Mouse (Mus musculus): ENCODE measurements around the gene Ptprr. TPM values are rescaled to one million over a fixed set of nuclear protein-coding genes. Genes with fewer than 3 reads are reported as not detected.

The Ptprr gene
- total RNA-seq, 4 experiments from 2014 or later: 1.3 to 1.7 (median 1.4) TPM

DNA sequence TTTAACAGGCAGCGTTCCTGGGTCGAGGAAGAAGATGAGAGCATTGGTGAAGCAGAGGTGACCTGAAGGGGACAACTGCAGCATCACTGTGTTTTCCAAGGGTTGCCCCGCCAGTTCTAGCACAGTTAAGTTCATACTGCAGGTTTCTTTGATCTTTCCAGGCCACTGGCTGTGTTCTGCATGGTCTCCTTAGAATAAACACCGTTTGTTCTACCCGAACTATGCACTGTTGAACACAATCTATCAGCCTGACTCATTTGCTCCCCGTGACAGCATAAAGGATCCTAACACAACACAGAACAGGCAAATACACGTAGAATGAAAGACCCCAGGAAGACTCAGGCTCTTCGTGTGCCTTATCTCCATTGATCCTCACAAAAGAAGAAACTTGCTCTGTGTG is 176.4 kb downstream of the Ptprr start:
- DNase-seq (ENCODE audit: low spot score): no peak

DNA sequence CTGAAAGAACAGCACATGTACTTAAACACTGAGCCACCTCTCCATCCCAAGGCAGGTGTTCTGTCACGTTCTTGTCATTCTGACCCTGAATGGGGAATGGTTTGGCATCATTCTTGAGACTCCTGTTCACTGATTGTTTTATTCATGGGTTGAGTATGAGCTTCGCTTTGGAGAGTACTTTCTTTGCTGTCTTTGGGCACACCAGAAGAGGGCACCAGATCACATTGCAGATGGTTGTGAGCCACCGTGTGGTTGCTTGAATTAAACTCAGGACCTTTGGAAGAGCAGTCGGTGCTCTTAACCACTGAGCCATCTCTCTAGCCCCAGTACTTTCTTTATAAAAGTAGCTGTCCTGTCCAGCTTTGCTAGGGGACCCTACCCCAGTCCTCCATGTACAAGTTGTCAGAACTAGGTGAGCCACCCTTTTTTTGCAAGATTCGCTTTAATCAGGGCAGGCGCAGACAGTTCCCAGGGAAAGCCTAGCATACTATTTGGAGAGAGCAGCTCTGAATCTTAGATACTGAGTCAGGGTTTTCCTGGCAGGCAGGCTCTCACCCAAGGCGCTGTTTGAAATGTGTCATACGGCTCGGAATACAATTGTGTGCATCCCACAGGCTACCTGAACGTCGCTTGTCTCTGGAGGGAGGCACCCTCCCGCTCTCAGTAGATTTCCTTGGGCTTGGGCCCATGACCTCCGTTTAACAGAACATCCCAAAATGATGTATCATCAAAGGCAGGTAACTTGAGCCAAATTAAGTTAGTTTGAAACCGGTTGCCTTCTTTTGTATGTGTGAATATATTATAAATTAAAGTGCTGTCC is 178.8 kb downstream of the Ptprr start:
- DNase-seq (ENCODE audit: low spot score): no peak

DNA sequence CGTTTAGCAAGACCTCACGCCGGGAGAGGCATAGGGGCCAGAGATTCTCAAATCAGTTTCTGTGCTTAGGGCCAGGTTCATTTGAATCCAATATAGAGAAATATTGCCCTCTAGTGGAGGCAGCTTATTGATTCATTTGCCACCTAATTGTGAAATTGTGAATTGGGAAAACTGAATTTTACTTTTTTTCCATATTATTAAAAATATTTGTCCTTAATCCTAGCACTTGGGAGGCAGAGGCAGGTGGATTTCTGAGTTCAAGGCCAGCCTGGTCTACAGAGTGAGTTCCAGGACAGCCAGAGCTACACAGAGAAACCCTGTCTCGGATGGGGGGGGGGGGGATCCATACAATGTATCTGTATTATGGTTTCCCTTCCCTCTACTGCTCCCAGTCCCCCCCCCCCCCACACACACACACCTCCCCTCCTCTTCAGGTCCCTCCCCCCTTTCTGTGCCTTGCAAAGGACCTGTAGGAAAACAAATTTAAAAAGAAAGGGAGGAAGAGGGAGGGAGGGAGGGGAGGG is 179.5 kb downstream of the Ptprr start:
- DNase-seq (ENCODE audit: low spot score): peak; percentile 42

DNA sequence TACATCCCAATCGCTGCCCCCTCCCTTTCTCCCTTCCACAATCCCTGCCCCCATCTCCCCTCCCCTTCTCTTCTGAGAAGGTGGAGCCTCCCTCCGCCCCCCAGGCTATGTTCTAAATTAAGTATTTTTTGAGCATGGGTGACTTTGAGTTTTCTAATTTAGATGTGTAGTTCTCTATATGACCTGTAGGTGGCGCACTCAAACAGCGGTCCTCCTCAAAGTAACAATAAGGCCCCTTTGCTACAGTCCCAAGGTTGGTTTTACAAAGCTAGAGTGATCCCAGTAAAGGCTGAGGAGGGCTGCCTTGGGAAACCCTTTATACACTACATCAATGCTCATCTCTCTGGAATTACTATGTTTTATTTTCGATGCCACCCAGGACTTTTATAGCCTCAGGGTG is 181.0 kb downstream of the Ptprr start:
- DNase-seq (ENCODE audit: low spot score): peak; percentile 26

DNA sequence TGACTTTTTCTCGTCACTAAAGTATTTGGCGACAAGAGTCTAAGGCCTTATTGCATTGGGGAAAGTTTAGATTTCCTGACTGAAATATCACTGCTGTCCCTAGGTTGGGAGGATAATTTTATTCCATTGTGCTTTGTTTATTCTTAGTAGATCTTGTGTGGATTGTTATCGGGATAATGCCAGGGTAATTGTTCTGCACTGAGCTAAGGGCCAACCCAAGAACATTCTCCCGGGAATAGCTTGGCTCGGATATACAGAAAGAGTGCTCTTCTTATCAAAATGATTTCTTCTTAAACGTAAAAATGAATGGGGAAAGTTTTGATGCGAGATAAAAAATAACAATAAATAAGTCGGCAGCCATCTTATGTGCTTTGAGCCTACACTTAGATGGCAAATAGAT is 183.5 kb downstream of the Ptprr start:
- DNase-seq (ENCODE audit: low spot score): no peak

DNA sequence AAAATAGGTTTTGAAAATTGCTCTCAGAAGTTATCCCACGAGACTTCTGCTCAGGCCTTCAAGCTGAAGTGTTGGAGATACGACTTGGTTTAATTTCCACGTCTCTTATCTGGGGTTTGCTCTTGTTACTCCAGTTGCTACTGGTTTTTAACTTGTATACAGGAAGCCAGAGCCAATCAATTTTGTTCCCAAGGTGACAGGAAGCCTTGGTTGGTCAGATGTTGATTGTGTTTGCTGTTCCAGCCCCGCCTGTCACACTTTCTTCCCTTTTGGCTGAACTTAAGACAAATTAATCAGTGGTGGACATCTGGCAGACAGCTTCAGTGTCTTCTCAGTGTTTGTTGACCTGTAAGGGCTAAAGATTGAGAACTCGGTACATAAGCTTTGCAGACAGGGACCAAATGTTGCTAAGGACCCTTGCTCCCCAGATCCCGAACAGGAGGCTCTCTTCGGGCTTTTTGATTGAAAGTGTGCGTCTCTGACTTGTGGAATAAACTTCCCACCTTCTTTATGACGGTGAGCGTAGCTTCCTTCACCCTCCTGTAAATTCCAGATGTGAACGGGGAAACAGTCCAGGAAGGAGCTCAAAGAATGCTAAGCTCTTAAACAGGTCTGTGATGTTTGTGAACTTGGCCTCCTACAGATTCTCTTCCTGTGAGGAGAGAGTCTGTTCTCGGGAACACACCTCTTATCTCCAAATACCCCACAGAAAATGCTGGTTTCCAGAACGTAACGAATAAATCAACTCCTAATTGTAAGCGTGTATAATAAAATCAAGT is 187.8 kb downstream of the Ptprr start:
- peak; percentile 75 for DNase-seq (ENCODE audit: low spot score)

DNA sequence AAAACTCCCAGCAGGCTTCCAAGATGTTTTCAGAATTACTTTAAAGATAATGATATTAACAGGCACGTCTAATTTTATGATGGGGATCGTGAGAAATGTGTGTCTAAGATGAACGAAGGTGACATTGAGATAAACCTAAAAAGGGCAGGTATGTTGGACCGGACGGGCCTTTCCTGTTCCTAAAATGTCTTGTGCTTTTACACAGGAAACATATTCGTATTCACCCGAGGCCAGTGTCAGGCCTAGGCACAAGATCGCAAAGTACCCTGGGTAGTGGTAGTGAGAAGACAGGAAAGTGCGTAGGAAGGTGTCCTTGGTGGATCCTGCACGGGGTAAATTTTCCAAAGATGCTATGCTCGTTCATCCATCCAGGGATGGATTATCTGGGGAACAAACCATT is 188.4 kb downstream of the Ptprr start:
- peak; percentile 79 for DNase-seq (ENCODE audit: low spot score)

DNA sequence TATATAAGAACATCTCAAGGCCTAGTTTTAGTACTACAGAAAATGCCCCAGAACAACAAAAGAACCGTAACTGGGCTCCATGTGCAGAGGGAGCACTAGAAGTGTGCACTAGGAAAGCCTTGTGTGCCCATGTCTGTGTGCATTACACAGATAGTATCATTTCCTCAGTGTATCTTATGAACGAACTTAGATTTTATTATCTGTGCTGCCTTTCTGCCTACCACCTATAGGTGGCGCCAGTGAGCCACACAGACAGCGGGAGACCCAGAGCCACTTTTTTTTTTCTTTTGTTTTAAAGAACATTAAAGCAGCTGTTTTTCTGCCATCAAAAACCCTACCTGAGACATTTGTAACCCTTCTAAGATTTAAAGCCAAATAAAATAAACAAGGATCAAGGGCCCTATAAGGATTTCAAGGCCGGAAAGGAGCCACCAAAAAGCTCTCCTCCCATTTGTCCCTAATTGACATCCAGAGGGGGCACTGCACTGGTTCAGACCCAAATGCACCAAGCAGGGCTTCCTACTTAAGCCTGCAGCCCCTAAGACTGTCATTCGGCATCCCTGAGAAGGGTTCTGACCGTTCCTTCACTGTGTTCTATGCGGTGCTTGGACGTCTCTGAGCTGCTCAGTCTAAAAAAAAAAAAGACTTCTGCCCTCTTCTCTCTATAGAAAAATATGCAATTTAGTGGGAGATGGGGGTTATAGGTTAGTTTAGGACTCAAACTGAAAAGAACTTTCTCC is 190.1 kb downstream of the Ptprr start:
- peak; percentile 56 for DNase-seq (ENCODE audit: low spot score)

DNA sequence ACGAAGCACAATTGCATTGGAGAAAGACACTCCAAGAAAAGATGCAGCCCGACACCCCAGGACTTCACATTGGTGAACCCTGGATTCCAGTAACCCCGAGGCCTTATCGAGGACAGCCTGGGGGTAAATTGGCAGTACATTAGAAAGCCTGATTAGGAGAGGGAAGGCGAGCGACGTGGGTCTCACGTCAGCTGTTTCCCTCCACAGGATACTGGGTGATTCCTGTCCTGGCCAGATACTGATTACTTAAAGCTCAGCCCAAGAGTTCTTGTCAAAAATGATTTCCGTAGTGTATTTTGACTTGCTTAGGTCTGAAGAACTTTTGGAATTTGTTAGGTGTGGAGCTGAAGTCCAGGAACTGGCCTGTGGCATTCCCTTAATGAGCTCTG is 190.7 kb downstream of the Ptprr start:
- peak; percentile 62 for DNase-seq (ENCODE audit: low spot score)

DNA sequence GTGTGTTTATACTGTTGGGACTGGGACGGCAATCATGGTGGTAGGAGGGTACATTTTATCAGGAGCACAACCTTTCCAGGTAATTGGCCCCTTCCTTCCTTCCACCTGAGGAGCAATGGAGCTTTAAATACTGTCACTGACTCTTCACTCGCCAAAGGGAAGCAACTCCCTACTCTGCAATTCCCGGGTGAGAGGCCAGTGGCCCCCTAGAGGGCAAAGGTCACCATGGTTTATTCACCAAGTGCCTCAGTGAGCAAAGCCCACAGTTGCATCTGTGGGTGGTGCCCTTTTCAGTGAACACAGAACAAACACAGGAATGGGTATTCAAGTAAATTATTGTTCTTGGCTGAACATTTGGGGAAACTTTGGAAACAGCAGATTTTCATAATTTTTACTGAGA is 194.1 kb downstream of the Ptprr start:
- DNase-seq (ENCODE audit: low spot score): no peak

DNA sequence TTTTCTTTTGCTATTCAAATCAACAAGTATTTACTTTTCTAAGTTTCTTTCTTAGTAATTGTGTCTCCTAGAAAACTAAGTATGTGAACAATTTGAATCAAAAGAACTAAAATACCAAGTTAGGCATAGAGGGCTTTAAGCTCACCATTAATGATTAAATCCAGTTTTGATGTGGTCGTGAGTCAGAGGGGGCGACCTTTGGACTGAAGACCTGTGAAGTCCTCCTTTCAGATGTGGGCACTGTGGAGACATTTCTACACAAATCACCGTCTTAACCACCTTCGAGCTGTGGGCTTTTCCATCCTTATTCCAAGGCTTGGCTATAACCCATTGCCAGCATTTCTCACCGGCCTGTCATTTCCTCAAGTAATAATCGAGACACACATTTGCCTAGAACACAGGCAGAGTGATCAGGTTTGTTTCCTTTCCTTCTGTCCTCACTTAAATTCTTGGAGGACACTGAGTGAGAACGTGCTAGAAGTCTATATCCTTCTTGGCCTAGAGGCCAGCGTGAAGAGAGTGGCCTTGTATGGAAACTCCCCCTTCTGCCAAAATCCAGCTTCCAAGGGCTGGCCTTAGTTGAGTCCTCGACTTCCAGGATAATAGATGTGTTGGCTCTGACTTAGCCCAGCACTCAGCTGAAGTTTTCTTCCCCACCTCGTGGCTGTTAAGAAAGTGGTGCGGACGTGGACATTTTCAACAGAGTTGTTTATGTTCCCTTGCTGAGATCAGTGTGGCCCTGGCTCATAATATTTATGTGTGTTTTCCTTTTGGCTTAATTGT is 202.5 kb downstream of the Ptprr start:
- no peak for DNase-seq (ENCODE audit: low spot score)

DNA sequence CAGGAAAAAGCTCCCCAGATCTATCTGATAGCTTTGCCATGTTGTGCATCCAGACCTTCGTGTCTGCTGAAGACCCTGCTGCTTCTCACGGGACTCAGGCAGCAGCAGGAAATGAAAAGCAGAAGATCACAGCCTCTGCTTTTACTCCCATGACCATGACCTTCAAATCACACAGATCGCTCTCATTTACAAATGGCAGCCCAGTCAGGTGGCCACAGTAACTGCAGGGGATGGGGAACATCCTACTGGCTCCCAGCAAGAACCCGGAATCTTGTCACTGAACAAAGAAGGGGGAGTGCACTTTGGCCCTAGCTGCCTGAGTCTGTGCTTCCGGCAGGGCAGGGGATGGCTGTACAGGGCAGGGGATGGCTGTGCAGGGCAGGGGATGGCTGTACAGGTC is 217.3 kb downstream of the Ptprr start:
- DNase-seq (ENCODE audit: low spot score): no peak

DNA sequence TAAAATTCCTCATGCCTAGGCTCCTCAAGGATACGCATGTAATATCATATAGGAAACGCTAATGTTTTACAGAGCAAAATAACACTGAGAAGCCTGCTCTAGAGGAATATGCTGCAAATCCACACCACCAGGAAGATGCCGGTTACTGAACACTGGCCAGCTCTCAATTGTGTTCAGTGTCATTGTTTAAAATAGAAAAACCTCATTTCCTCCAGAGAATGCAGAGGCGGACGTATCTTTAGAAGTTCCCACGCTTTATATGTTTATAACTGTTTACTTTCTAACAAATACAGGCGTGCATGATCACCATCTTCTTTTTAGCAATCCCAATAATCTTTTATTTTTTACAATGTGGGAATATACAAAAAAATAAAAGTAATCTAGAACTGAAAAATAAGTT is 224.2 kb downstream of the Ptprr start:
- DNase-seq (ENCODE audit: low spot score): no peak

DNA sequence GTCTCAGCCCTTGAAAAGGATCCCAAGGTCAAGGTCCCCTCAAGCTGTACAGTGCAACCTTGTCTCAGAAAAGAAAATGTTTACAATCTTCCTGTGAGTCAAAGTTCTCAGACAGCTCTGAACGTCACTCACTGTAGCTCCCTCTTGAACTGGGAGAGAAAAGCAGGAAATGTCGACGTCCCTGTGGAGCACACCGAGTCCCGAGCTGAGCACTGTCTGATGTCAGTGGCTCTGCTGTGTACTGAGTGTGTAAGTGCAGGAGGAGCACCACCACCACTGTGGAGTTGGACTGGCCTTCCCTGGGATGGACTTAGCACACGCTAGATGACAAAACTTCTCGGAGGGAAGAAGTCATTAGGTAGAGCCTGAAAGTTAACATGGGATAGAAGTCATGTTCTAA is 225.4 kb downstream of the Ptprr start:
- peak; percentile 41 for DNase-seq (ENCODE audit: low spot score)

DNA sequence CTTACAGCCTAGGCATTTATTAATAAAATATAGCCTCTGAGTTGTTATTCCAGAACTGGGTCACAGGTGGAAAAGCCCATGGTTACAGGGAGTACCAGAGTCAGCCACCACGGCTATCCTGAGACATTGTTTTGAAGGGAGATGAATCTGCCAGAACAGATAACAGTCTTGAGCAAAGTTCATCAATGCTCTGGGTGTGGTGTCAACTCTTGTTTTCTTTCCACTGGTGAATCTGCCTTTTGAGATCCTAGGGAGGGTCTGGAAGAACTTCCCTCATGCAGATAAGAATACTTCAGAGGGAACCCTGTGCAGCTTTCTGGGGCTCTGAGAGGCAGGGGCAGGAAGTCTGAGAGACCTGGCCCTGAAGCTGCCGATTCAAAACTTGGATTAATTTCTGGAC is 227.6 kb downstream of the Ptprr start:
- DNase-seq (ENCODE audit: low spot score): no peak

DNA sequence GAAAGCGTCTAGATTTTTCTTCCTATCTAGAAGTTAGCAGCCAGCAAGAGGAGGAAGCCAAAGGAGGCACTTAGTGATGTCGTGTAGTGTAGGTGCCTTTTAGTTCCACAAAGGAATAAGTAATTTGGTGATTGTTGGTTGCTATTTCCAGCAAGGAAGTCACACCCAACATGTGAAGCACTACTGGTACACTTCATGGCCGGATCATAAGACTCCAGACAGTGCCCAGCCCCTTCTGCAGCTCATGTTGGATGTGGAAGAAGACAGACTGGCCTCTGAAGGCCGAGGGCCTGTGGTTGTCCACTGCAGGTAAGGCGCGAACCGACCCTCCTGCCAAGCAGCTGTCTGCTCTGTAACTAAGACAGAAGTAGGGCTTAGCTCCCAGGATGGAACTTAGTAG is 234.7 kb downstream of the Ptprr start:
- DNase-seq (ENCODE audit: low spot score): no peak

DNA sequence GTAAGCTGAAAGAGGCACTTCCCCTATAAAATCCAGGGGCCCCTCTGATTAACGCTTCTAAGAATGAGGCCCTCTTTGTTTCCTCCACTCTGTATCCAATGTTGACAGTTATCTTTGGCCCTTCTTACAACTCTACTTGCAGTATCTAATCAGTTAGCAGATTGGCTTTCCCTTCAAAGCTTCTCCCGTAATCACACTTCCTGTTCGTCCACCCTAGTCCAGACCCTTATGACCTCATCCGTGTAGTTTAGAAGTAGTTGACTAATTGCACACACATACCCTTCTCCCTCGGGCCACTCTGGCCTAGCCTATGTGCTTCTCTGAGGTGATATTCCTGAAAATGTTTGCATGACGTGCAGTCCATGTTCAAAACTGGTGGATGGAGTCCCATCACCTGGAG is 236.0 kb downstream of the Ptprr start:
- DNase-seq (ENCODE audit: low spot score): no peak

DNA sequence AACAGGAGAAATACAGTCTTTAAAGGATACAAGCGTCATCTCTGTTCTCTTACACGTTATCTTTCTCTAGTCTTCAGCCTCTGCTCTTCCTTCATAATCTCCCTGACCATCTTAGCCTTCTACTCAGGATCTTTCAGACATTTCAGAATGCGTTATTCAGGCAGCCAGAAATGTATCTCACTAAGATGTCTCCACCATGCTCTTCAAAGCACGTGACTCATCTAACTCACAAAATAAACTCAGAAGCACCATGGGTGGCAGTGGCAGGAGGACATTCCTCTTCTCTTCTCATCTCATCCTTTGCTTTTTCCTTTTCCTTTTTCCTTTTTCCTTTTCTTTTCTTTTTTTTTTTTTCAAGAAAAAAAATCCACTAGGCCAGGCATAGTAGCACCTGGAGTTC is 241.3 kb downstream of the Ptprr start:
- DNase-seq (ENCODE audit: low spot score): no peak

DNA sequence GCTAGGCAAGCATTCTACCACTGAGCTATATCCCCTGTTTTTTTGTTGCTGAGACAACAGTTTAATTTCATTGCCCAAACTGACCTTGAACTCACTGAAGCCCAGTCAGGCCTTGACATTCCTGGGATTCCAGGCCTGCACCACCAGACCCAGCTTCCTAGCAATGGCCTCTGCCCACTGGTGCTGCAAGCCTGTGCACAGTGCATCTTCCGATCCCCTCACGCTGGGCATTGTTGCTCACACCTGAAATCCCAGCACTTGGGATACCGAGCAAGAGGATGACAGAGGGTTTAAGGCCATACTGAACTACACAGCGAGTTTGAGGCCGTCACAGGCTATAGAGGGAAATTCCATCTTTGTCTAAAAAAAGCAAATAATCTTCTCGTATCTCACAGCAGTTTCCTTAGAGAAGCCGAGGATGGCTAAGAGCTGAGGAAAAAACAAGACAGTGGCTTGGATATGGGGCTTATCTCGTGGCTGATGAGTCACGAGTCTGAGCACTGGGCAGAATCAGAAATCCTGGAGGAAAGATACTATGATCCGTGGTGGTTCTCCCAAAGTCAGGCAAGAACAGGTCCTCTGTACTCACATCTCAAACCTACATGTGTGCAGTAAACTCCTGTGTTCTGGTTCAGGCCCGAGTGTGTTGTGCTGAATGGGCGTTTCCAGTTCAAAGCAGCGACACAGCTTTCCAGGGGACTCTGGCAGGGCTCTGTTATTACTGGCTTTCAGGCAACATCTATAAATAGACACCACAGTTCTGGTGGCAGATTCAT is 242.8 kb downstream of the Ptprr start:
- peak; percentile 78 for DNase-seq (ENCODE audit: low spot score)

DNA sequence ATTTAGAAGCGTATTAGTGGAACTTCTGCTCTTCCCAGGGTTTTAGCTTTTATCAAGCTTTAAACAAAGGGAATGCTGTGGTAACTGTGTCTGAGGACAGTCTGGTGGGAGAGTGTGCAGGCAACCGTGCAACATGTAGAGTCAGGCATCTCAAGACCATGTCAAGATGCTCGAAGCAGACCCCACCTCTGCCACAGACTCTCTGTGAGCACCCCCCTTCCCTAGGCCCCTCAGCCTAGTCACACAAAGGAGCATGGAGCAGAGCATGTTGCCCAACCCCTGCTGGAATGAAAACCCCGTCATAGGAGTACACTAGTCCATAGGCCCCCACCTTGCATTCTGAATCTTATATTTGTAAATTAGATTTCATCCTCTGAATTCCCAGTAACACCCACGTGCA is 243.5 kb downstream of the Ptprr start:
- no peak for DNase-seq (ENCODE audit: low spot score)

DNA sequence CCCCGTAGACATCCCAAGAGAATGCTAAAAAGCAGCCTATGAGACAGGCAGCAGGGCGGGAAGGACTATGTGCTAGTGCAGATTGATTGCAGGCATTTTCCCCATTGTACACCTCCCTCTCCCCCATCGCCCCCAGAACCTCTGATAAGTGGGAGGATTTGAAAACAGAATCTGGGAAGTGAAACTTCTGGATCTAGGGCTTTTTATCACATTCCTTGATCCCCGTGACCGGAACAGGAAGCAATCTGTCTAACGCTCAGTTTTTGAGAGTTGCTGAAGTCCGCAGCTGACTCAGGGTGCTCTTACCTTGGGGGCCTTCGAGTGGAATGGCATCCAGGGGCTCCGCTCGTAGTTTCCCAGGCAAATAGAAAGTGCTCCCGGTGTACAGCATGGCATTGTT is 246.5 kb downstream of the Ptprr start:
- no peak for DNase-seq (ENCODE audit: low spot score)

All from heart, adult 8-10 months (tissue).